ENCODE assay signal across 22 mouse cellular contexts in genomic region chr1:172427841-172428240, GRCm38 (mm10). TPM values are rescaled to one million over a fixed set of nuclear protein-coding genes. Genes with fewer than 3 reads are reported as not detected.
DNase-seq lines count a peak whose midpoint lies in the region; ATAC-seq and TF ChIP-seq lines count a peak whose summit lies in the region.
"Had no signal": no experiment of that assay in that cellular context is flagged by ENCODE, and none has a peak within 500 bp of the region (broad histone marks: within the 10 kb centered on the region; RNA-seq: fewer than 3 reads in every experiment).

No protein-coding gene starts in this region.

- H3K79me2 ChIP-seq in heart, adult 2 months (replicated peaks; ENCODE audit: control insufficient read depth, insufficient read depth, low read length): no peaks in the 10 kb centered on the region

- DNase-seq in heart, adult 11 months: peak; percentile 57
- no peak for DNase-seq in heart, adult 2 months
- peak; percentile 67 for DNase-seq in heart, embryonic 10.5 days (ENCODE audit: low spot score)
- no peak for DNase-seq in heart, adult 8-10 months (ENCODE audit: low spot score)
- peak; percentile 26 for DNase-seq in midbrain, embryonic 11.5 days (ENCODE audit: low spot score, missing footprints)
- no peak for DNase-seq in midbrain, embryonic 14.5 days
- DNase-seq: adrenal gland, adult 2 months; adrenal gland, adult 8-10 months; adrenal gland, postnatal 10 days; adrenal gland, postnatal 14 days; adrenal gland, postnatal 25 days; adrenal gland, postnatal 36 days; B cell, adult 2 months; cerebellum, adult 11 months; cerebellum, adult 11-12 months; cerebellum, adult 18-20 months had no signal

- H3K9me3 ChIP-seq in heart, embryonic 10.5 days: no peaks in the 10 kb centered on the region
- H3K9me3 ChIP-seq in midbrain, embryonic 11.5 days (ENCODE audit: control insufficient read depth, low read length): no peaks in the 10 kb centered on the region
- H3K9me3 ChIP-seq in midbrain, embryonic 14.5 days (ENCODE audit: control insufficient read depth, low read length): no peaks in the 10 kb centered on the region
- H3K9me3 ChIP-seq: G1E had no signal

- peaks cover 4% of the 10 kb centered on the region for H3K4me1 ChIP-seq in heart, adult 2 months (ENCODE audit: control insufficient read depth, insufficient read depth, low read length)
- H3K4me1 ChIP-seq in heart, embryonic 10.5 days: peaks cover 28% of the 10 kb centered on the region
- H3K4me1 ChIP-seq in midbrain, embryonic 11.5 days (ENCODE audit: control insufficient read depth, insufficient read depth, low read length): no peaks in the 10 kb centered on the region
- no peaks in the 10 kb centered on the region for H3K4me1 ChIP-seq in midbrain, embryonic 14.5 days (ENCODE audit: control insufficient read depth, insufficient read depth, low read length)

- TF ChIP-seq EP300 in heart, adult 2 months (IDR thresholded peaks at IDR 0.05; ENCODE audit: insufficient read depth, low read depth, low read length): no peak

- no peak for TF ChIP-seq CTCF in heart, adult 2 months (IDR thresholded peaks at IDR 0.05)

- no peaks in the 10 kb centered on the region for H3K27me3 ChIP-seq in heart, adult 2 months (ENCODE audit: control insufficient read depth, insufficient read depth, low read length)
- no peaks in the 10 kb centered on the region for H3K27me3 ChIP-seq in heart, embryonic 10.5 days (ENCODE audit: insufficient read depth, poor library complexity, severe bottlenecking)
- no peaks in the 10 kb centered on the region; the same call in 1 of the 2 replicates for H3K27me3 ChIP-seq in midbrain, embryonic 11.5 days (ENCODE audit: control insufficient read depth, insufficient read depth, low read length)
- no peaks in the 10 kb centered on the region for H3K27me3 ChIP-seq in midbrain, embryonic 14.5 days (ENCODE audit: control insufficient read depth, insufficient read depth, low read length)
- H3K27me3 ChIP-seq: CH12.LX, Patski had no signal

- no peak overlapping the region for H3K4me3 ChIP-seq in heart, adult 2 months
- no peak overlapping the region for H3K4me3 ChIP-seq in heart, embryonic 10.5 days
- H3K4me3 ChIP-seq in midbrain, embryonic 11.5 days (ENCODE audit: low read depth, low read length): no peak overlapping the region
- H3K4me3 ChIP-seq in midbrain, embryonic 14.5 days (replicated peaks; ENCODE audit: low read depth, low read length): no peak overlapping the region

- H3K27ac ChIP-seq in heart, adult 2 months: no peak overlapping the region
- H3K27ac ChIP-seq in heart, embryonic 10.5 days: no peak overlapping the region
- no peak overlapping the region for H3K27ac ChIP-seq in midbrain, embryonic 11.5 days (ENCODE audit: low read depth, low read length)
- H3K27ac ChIP-seq in midbrain, embryonic 14.5 days (replicated peaks; ENCODE audit: low read depth, low read length): no peak overlapping the region

- ATAC-seq in midbrain, embryonic 11.5 days (ENCODE audit: low FRiP score): no peak
- ATAC-seq in midbrain, embryonic 14.5 days (ENCODE audit: low FRiP score, low TSS enrichment): no peak
- ATAC-seq: activated CD4-positive, CD25-positive, alpha-beta regulatory T cell, adult 4 months; CD4-positive, CD25-positive, alpha-beta regulatory T cell, adult 4 months; Patski had no signal

- H3K4me2 ChIP-seq in midbrain, embryonic 11.5 days: no peak overlapping the region
- H3K4me2 ChIP-seq in midbrain, embryonic 14.5 days (ENCODE audit: low read length): no peak overlapping the region

- H3K9ac ChIP-seq in heart, adult 2 months (ENCODE audit: low read depth, low read length): no peak overlapping the region
- H3K9ac ChIP-seq in midbrain, embryonic 11.5 days (ENCODE audit: low read length): no peak overlapping the region
- H3K9ac ChIP-seq in midbrain, embryonic 14.5 days (replicated peaks; ENCODE audit: low read length): no peak overlapping the region

- no peak for TF ChIP-seq POLR2A in heart, adult 2 months (IDR thresholded peaks at IDR 0.05; ENCODE audit: insufficient read depth, low read depth, low read length)

- intact Hi-C loops in heart, adult 2 months (cut with DNase I): no loop called here

- H3K36me3 ChIP-seq in heart, adult 2 months (ENCODE audit: control insufficient read depth, insufficient read depth, low read length): peaks cover 4% of the 10 kb centered on the region; the same call in 1 of the 2 replicates
- no peaks in the 10 kb centered on the region for H3K36me3 ChIP-seq in heart, embryonic 10.5 days
- H3K36me3 ChIP-seq in midbrain, embryonic 11.5 days (ENCODE audit: control insufficient read depth, insufficient read depth, low read length): no peaks in the 10 kb centered on the region
- no peaks in the 10 kb centered on the region for H3K36me3 ChIP-seq in midbrain, embryonic 14.5 days (ENCODE audit: control insufficient read depth, insufficient read depth, low read length)
- H3K36me3 ChIP-seq: G1E had no signal

- WGBS in heart, adult 2 months: 88% methylated on average over 3 of the region's 3 CpGs
- WGBS in heart, embryonic 10.5 days: 90% methylated on average over 3 of the region's 3 CpGs
- WGBS in midbrain, embryonic 11.5 days: 90% methylated on average over 3 of the region's 3 CpGs
- WGBS in midbrain, embryonic 14.5 days: 92% methylated on average over 3 of the region's 3 CpGs

RNA-seq across cellular contexts. Expression of gene Slamf9, which starts 47.3 kb away (rescaled TPM):
- 1 to 10 TPM; 1.2 to 2.3 TPM for total RNA-seq in heart, adult 2 months (2021)
- polyA plus RNA-seq in heart, adult 2 months (2012; rRNA removed): 6.8 and 7.0 TPM in 2 replicates
- polyA plus RNA-seq in heart, embryonic 10.5 days (2016; fragmentation: Nextera tagmentation; extraction: Ambion mirVana): 0.92 and 1.1 TPM in 2 replicates
- 1 to 10 TPM in 2 of 4 experiments, under 1 TPM in 2; 0.27 to 2.3 (median 1.1) TPM for total RNA-seq in heart, adult 8-10 months (2022)
- 0.12 and 0.23 TPM in 2 replicates for polyA plus RNA-seq in midbrain, embryonic 11.5 days (2014; fragmentation: Nextera tagmentation; extraction: Ambion mirVana)
- polyA plus RNA-seq in midbrain, embryonic 14.5 days (2014; fragmentation: Nextera tagmentation; extraction: Ambion mirVana): 0.32 TPM in 1 of 2 replicates, not detected in the other
- total RNA-seq: G1E, MEL had no signal
- polyA plus RNA-seq: CD4-positive, CD25-positive, alpha-beta regulatory T cell, adult 4 months; G1E had no signal

RNA-seq across cellular contexts. Expression of gene Pigm, which starts 51.5 kb away (rescaled TPM):
- total RNA-seq in heart, adult 2 months (2021): 1 to 10 TPM; 3.8 to 4.2 TPM
- 3.3 and 3.7 TPM in 2 replicates for polyA plus RNA-seq in heart, adult 2 months (2012; rRNA removed)
- polyA plus RNA-seq in heart, embryonic 10.5 days (2016; fragmentation: Nextera tagmentation; extraction: Ambion mirVana): 8.0 and 8.6 TPM in 2 replicates
- total RNA-seq in heart, adult 8-10 months (2022): 1 to 10 TPM; 3.1 to 4.2 (median 3.6) TPM
- 11.0 and 12.2 TPM in 2 replicates for polyA plus RNA-seq in midbrain, embryonic 11.5 days (2014; fragmentation: Nextera tagmentation; extraction: Ambion mirVana)
- polyA plus RNA-seq in midbrain, embryonic 14.5 days (2014; fragmentation: Nextera tagmentation; extraction: Ambion mirVana): 5.2 and 6.4 TPM in 2 replicates

RNA-seq across cellular contexts. Expression of gene Igsf9, which starts 53.7 kb away (rescaled TPM):
- total RNA-seq in heart, adult 2 months (2021): under 1 TPM; 0.36 to 0.47 TPM
- polyA plus RNA-seq in heart, adult 2 months (2012; rRNA removed): 2.1 and 3.8 TPM in 2 replicates
- polyA plus RNA-seq in heart, embryonic 10.5 days (2016; fragmentation: Nextera tagmentation; extraction: Ambion mirVana): 13.7 and 37.5 TPM in 2 replicates
- total RNA-seq in heart, adult 8-10 months (2022): under 1 TPM; 0.12 to 0.87 (median 0.78) TPM
- 48.8 and 49.7 TPM in 2 replicates for polyA plus RNA-seq in midbrain, embryonic 11.5 days (2014; fragmentation: Nextera tagmentation; extraction: Ambion mirVana)
- 49.6 and 52.6 TPM in 2 replicates for polyA plus RNA-seq in midbrain, embryonic 14.5 days (2014; fragmentation: Nextera tagmentation; extraction: Ambion mirVana)
- polyA plus RNA-seq: activated CD4-positive, CD25-positive, alpha-beta regulatory T cell, adult 4 months; G1E had no signal

Comparison
In these comparisons a context has a peak if more than half of its experiments do, and no peak if none do; other contexts are left out.
1. DNase-seq: peak in heart, adult 11 months (single experiment), heart, embryonic 10.5 days (single experiment) and midbrain, embryonic 11.5 days (single experiment); none in heart, adult 2 months (0 of 2), heart, adult 8-10 months (single experiment) and midbrain, embryonic 14.5 days (single experiment).